Mouse (Mus musculus) embryonic fibroblast, embryonic 13.5 days (primary cell): ENCODE data around the gene Fam234b. TPM values are rescaled to one million over a fixed set of nuclear protein-coding genes. Genes with fewer than 3 reads are reported as not detected.

ENCODE experiments used
- H3K27ac ChIP-seq: 2 replicates; pipeline ENCODE4 v1.5.1; 2012; ENCODE audit warnings: low read length, control low read depth, inconsistent platforms; ENCODE audit not compliant: insufficient read depth
- H3K4me1 ChIP-seq: 2 replicates; pipeline ENCODE4 v1.6.1; 2011; ENCODE audit warnings: low read length; ENCODE audit not compliant: control insufficient read depth, insufficient read depth
- H3K4me3 ChIP-seq: 2 replicates; pipeline ENCODE4 v1.5.1; 2011; ENCODE audit warnings: mild to moderate bottlenecking, control low read depth, low read length; ENCODE audit not compliant: insufficient read depth
- CTCF ChIP-seq: IDR thresholded peaks from 2 replicates; pipeline ENCODE4 v1.5.1; 2011; ENCODE audit warnings: mild to moderate bottlenecking, control low read depth, low read length, moderate library complexity, borderline replicate concordance; ENCODE audit not compliant: insufficient read depth
- POLR2A ChIP-seq: IDR thresholded peaks from 2 replicates; pipeline ENCODE4 v1.6.1; 2011; ENCODE audit warnings: low read depth, mild to moderate bottlenecking, control low read depth, low read length, moderate library complexity
- polyA plus RNA-seq: library from polyadenylated mRNA; stranded (reverse); fragments of >200 nt; gene quantifications from 2 replicates; pipeline ENCODE4 v1.2.4, GENCODE M21; 2011; ENCODE audit warnings: low read depth; ENCODE audit not compliant: missing spikeins, insufficient read length

Fam234b gene
- polyA plus RNA-seq, 1 experiment, result 13.7 TPM

GRCm38 (mm10) chr6:135177271-135177670 is 20.5 kb upstream of the Fam234b start:
- no peak overlapping the region for H3K4me3 ChIP-seq
- H3K4me1 ChIP-seq, result peaks cover 4% of the 10 kb centered on the region; the same call in 1 of the 2 replicates
- H3K27ac ChIP-seq, result no peak overlapping the region
- no peak for TF ChIP-seq CTCF
- TF ChIP-seq POLR2A, result no peak

- Histone ChIP-seq H3K4me3 (no peak overlapping the region), H3K27ac (no peak overlapping the region), H3K4me1 (peaks cover 4% of the 10 kb centered on the region; the same call in 1 of the 2 replicates)
- TF ChIP-seq POLR2A (no peak), CTCF (no peak)
Measured at GRCm38 (mm10) chr6:135178599-135178998, 19.2 kb upstream of the Fam234b start.

- H3K4me1 ChIP-seq, result no peaks in the 10 kb centered on the region; the same call in 1 of the 2 replicates
- H3K27ac ChIP-seq, result no peak overlapping the region
- TF ChIP-seq CTCF, result 0 out of 2 replicates have a peak, but pooled peaks have one; percentile 12
- TF ChIP-seq POLR2A, result no peak
- no peak overlapping the region for H3K4me3 ChIP-seq
Measured at GRCm38 (mm10) chr6:135182925-135183324, 14.9 kb upstream of the Fam234b start.

GRCm38 (mm10) chr6:135183961-135184360 is 13.8 kb upstream of the Fam234b start:
- TF ChIP-seq POLR2A, result no peak
- TF ChIP-seq CTCF, result no peak
- Histone ChIP-seq H3K4me3 (no peak overlapping the region), H3K27ac (no peak overlapping the region), H3K4me1 (no peaks in the 10 kb centered on the region; the same call in 1 of the 2 replicates)

- peak overlapping the region; percentile 78 for H3K27ac ChIP-seq
- H3K4me1 ChIP-seq, result no peaks in the 10 kb centered on the region; the same call in 1 of the 2 replicates
- no peak overlapping the region for H3K4me3 ChIP-seq
- TF ChIP-seq CTCF, result no peak
- no peak for TF ChIP-seq POLR2A
Measured at GRCm38 (mm10) chr6:135187076-135187917, 10.5 kb upstream of the Fam234b start.

- TF ChIP-seq POLR2A (no peak), CTCF (no peak)
- Histone ChIP-seq H3K27ac (no peak overlapping the region), H3K4me3 (no peak overlapping the region), H3K4me1 (no peaks in the 10 kb centered on the region; the same call in 1 of the 2 replicates)
Measured at GRCm38 (mm10) chr6:135188629-135189028, 9.1 kb upstream of the Fam234b start.

- Histone ChIP-seq H3K27ac (no peak overlapping the region), H3K4me1 (no peaks in the 10 kb centered on the region; the same call in 1 of the 2 replicates), H3K4me3 (no peak overlapping the region)
- TF ChIP-seq CTCF, result no peak
- TF ChIP-seq POLR2A, result no peak
Measured at GRCm38 (mm10) chr6:135190122-135190521, 7.7 kb upstream of the Fam234b start.

GRCm38 (mm10) chr6:135191906-135192305 is 5.9 kb upstream of the Fam234b start:
- Histone ChIP-seq H3K4me1 (no peaks in the 10 kb centered on the region; the same call in 1 of the 2 replicates), H3K27ac (peak overlapping the region; percentile 52), H3K4me3 (no peak overlapping the region)
- no peak for TF ChIP-seq POLR2A
- TF ChIP-seq CTCF, result no peak

GRCm38 (mm10) chr6:135192993-135193392 is 4.8 kb upstream of the Fam234b start:
- TF ChIP-seq CTCF (no peak), POLR2A (no peak)
- Histone ChIP-seq H3K27ac (no peak overlapping the region; the same call in 1 of the 2 replicates), H3K4me3 (no peak overlapping the region), H3K4me1 (no peaks in the 10 kb centered on the region)

- H3K27ac ChIP-seq, result no peak overlapping the region
- TF ChIP-seq POLR2A, result no peak
- H3K4me1 ChIP-seq, result no peaks in the 10 kb centered on the region
- no peak overlapping the region for H3K4me3 ChIP-seq
Measured at GRCm38 (mm10) chr6:135193733-135194132, 4.0 kb upstream of the Fam234b start.
